Mouse (Mus musculus): ENCODE data around the gene Ang6.

- peak; percentile 59 for TF ChIP-seq CTCF (IDR thresholded peaks at IDR 0.05; ENCODE audit: extremely low read depth, insufficient read depth, low read length)
- no peak for TF ChIP-seq POLR2A (IDR thresholded peaks at IDR 0.05; ENCODE audit: extremely low read depth, insufficient read depth, low read length)
Observed at GRCm38 (mm10) chr14:43983897-43984296, 18.2 kb downstream of the Ang6 start.

All from cortical plate, adult 2 months (tissue).